Mouse (Mus musculus) heart, postnatal 14 days (tissue): ENCODE data around the gene Brap. TPM values are rescaled to one million over a fixed set of nuclear protein-coding genes. Genes with fewer than 3 reads are reported as not detected.
"Not testable (repeated sequence)": the region's sequence is repeated elsewhere in the genome, so short reads cannot be mapped to it uniquely, and the experiment has no call there.

Experiments
- DNase-seq, 2 experiments: peaks; one replicate each; pipeline ENCODE4 v3.0.0; 2021 to 2022
- intact Hi-C: fragments of 180-260 bp; cut with DNase I; formaldehyde crosslinking; loops from one replicate; pipeline ENCODE4 v1.15.1; 2025
- total RNA-seq, 2 experiments: library from RNA; stranded (reverse); gene quantifications; 2 replicates each; pipeline ENCODE4 v1.2.3; 2021

Brap gene
- total RNA-seq, 2 experiments from 2014 or later: 26.7 to 27.6 TPM

DNA sequence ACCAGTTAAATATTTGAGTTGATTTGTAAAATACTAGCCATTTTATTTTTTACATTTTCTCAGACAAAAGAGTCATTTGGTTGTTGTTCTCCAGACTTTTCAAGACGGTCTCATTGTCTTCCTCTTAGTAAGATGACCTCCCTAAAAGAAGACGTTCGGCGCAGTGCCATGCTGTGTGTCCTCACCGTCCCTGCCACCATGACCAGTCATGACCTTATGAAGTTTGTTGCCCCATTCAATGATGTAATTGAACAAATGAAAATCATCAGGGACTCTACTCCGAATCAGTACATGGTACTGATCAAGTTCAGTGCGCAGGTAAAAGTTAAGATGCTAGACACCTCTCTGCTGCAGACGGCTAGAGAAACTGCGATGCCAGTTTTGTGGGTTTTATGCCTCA, 4.6 kb downstream of the Brap start:
- no peak for DNase-seq
- intact Hi-C loops: no loop called here

DNA sequence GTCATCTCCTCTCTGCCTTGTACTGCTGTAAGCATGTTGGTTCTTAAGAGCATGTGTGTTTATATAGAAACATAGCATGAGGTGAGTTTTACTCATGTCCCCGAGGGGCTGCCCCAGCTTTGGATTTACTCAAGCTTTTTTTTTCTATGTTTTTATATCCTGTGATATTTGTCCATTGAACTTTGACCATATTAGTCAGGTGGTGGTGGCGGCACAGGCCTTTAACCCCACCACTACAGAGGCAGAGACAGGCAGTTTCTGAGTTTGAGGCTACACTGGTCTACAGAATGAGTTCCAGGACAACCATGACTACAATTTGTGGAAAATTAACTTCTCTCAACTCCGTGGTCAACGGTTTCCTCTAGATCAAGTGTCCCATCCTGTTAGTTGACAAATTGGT, 6.7 kb downstream of the Brap start:
- no peak for DNase-seq
- intact Hi-C loops: no loop called here

DNA sequence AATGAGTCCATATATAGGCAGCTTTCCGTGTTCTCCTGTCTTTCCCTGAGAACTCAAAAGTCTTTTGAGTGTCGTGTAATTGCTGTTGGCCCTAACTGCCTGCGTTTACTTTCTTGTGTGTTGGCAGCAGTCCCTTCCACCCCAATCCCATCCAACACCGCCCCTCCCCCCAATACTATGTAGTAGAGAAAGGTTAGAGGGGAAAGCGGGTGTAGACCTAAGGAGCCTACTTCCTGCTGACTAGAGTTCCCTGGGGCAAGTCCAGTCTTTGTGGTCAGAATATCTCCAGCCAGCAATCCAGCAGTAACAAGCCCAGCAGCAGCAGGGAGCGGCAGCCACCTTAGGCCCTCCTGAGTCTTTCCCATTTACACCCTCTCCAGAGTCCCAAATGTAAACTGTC, 8.0 kb downstream of the Brap start:
- DNase-seq: no peak
- intact Hi-C loops: no loop called here

DNA sequence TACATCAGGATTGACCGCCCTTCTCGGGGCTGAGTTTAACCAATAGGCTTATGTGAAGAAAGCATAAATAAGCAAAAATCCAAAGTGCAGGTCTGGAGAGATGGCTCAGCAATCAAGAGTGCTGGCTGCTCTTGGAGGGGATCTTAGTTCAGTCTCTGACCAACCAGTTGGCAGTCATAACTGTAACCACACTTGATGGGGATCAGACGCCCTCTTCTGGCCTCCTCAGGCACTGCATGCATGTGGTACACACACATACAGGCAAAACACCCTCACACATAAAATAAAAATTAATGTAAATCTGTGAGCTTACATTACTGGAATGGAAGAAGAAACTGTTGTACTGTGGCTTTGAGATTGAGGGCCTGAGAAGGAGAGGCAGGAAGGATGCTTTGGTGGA, 10.0 kb downstream of the Brap start:
- DNase-seq: peak in 1 of 2 experiments; percentile 24

DNA sequence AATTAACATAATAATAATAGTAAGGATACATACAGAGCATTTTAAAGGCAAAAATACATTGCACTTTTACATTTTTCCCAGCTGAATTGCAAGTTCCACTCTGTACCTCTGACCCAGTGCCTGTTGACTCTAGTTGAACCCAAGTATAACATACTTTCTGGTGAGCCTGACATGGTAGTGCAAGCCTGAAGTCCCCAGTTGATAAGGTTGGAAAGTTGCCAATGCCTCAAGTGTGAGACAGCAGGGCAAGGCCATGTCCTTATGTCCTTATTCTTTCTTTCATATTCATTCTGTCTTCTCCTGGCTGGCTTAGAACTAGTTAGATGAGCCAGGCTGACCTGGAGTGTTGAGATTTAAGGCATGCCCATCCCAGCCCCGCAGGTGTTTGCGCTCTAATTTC, 21.9 kb downstream of the Brap start:
- DNase-seq: no peak
- intact Hi-C loops: no loop called here

More for the DNA sequence above, 10.0 kb downstream of the Brap start:
- intact Hi-C loops: no loop called here

DNA sequence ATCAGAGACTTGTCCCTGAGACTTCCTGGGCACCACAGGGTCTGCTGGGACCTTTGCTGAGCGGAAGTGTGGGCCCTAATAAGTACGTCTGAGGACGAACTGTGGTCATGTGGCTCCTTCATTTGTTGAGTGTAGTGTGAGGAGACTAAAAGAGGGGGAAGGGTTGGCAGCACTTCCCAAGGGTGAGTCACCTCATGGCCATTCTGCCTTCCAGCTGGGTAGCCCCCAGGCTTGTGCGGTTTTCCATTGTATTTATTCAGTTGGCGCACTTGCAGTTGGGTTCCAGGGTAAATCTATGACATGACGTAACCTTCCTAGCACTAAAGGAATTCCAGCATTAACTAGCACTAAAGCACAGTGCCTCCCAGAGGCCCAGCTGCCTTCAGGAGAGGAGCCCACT, 25.1 kb downstream of the Brap start:
- DNase-seq: no peak
- intact Hi-C loops: no loop called here

DNA sequence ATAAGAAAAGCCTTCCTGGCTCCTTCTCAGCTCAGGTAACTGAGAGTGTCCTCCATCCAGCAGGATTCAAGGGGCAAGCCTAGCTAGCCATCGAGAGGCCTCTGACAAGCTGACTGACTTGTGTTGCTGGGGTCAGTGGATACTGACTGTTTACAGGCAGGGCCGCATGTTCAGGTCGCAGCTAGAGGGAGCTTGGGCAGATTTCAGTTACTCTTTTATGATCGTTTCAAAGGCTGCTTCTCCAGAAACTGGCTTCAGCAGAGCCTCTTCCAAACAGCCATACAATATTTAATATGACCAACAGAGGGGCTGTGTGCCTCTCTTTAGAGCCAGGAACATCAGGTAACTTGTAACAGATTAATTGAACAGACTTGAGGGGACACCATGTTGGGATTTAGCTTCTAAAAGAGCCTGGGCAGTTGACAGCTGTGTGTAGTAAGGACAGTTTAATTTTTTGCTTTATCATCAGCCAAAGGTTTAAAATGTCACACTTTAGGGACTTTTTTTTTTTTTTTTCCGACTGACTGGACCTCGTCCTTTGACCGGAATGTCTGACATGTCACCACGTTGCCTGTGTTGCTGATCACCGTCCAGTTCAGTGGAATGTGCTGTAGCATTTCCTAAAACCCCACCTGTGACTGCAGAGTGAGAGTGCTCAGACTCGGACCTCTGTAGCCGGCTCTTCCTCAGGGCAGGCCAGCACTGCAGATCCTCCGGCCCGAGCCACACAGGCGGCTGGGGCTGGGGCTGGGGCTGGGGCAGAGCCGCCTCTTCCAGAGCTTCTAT, 25.9 kb downstream of the Brap start:
- intact Hi-C loops: no loop called here
- DNase-seq: peak in 1 of 2 experiments; percentile 31

DNA sequence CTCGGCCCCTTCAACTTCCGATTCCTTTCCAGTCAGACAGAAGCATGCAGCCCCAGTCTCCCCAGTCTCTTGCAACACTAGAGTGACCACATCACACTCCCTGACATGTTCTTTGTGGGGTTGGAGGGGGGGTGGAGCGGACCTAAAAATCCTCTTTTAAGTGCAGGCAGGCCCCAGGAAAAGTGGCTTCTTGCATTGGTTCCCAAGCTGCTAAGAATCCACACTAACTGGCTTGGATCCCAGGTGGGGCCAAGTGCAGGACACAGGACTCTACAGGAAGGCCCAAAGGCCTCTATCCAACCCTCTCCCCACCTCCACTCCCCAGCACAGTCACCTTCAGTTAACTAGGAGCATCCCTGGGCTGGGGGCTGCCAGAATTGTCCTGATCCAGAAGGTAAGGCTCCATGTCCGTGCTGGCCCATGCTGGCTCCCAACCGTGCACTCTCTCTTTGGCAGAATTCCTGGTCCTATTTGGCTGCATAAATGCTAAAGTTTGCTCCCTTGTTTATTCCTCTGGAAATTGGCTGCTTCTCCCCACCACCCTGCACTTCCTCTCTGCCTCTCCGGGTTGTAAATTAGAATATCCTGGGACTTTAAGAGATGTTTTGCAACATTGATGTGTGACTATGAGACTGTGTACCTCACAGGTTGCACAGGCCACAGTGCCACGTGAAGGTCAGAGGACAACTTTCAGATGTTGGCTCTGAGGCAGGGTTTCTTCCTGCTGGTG, 30.3 kb downstream of the Brap start:
- intact Hi-C loops: no loop called here
- DNase-seq: peak; percentile 24 to 44

DNA sequence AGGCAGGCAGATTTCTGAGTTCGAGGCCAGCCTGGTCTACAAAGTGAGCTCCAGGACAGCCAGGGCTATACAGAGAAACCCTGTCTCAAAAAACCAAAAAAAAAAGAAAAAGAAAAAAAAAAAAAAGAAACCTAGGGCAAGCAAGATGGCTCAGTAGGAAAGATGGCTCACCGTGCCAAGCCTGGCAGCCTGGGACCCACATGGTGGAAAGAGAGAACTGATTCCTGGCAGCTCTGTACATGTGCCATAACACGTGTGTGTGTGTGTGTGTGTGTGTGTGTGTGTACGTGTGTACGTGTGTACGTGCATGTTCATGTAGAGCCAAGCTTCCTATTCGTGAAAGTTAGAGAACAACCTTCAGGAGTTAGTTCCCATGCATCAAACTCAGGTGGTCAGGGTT, 31.1 kb downstream of the Brap start:
- intact Hi-C loops, DNase-seq: not testable (repeated sequence)

DNA sequence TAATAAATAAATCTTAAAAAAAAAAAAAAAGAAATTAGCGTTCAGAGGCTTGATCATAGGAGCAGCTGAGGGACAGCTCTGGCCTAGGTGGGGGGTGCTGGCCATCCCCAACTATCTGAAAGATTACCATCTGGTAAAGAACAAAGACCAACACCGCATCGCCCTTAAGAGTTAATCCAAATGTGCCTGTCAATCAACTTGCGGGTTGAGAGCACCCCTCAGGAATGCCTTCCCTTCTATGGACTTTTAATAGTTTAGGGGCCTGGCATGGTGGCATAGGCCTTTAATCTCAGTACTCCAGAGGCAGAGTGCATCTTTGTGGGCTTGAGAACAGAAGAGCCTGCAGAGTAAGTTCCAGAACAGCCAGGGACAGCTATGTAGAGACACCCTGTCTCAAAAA, 32.5 kb downstream of the Brap start:
- no peak for DNase-seq
- intact Hi-C loops: no loop called here

DNA sequence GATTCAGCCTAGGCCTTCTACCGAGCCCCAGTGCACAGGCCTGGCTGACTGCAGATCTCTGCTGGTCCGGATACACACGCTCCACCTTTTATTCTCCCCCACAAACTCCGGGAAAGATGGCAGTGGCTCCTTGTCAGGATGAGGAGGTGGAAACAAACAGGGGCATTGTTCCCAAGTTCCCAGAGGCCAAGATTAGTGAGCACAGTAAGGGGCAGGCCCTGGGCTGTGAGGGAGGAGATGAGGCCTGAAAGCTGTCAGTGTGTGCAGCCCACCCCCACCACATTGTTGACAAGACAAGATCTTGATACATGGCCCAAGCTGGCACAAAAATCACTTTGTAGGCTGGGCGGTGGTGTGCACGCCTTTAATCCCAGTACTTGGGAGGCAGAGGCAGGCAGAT, 36.4 kb downstream of the Brap start:
- intact Hi-C loops: no loop called here
- DNase-seq: no peak

DNA sequence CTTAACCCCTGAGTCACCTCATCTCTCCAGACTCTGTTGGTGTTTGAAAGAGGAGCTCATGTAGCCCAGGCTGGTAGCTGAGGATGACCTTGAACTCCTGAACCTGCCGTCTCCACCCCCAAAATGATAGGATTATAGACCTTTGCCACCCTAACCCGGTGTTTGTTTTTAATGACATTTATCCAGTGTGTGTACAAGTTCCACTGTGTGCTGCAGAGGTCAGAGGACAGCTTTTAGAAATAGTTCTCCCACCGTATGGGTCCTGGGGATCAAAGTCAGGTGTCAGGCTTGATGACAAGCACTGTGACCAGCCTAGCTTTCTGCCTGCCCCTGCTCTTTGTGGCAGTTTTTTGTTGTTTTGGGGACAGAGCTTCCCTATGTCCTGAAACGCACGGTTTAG, 39.5 kb downstream of the Brap start:
- DNase-seq: no peak
- intact Hi-C loops: no loop called here

DNA sequence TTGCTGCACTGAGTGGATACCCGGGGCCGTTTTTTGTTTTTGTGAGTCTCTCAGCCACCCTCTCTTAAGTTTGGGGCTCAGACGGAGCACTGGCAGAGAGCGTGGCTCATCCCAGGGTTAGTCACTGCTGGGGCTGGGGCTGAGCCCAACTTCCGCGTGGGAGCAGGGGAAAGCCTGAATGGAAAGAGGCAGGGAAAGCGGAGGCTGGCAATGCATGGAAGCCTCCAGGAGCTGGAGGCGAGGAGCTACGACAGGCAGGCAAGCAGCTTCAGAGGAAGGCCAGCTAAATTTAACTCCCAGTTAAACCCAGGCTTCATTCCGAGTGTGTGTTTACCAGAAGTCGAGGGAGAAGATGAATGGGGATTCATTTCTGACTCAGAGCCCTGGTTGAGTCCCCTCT, 40.1 kb downstream of the Brap start:
- intact Hi-C loops: no loop called here
- no peak for DNase-seq

DNA sequence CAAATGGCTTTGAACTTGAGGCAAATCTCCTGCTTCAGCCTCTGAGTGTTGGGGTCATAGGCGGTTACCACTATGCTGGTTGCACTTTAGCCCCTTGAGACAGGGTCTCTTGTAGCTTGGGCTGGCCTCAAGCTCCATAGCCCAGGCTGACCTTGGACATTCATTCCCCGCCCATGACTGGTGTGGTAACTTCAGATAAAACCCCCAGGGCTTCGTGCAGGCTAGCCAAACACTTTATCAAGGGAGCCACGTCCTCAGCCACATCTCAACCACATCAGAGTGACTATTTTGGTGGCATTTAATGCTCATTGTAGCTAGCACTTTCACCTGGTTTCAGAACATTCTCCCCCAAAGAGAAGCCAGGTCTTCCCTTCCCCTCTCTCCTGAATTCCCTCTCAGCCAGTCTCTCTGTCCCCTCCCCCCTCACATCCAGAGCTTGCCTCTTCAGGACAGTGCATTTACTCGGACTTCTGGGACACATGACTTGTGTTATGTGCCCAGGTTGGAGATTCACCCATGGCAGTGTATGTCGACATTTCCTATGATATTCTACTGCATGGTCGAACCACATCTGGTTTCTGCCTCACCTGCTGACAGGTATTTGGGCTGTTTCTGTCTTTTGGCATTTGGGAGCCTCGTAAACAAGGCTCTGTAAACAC, 40.9 kb downstream of the Brap start:
- DNase-seq: no peak
- intact Hi-C loops: no loop called here

DNA sequence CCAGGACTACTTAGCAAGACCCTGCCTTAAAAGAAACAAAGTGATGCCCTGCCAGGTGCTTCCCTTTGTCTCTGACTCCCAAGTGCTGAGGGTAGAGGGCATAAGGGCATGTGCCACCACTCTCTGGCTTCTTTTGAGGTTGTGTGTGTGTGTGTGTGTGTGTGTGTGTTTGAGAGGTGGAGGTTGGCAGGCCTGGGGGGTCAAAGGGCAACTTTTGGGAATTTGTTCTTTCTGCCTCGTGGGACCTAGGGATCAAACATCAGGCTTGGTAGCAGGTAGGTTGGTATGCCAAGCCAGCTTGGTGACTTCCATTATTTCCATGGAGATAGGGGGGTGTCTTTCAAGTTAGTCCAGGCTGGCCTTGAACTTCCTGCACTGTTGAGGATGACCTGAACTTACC, 43.0 kb downstream of the Brap start:
- intact Hi-C loops: no loop called here
- no peak for DNase-seq

DNA sequence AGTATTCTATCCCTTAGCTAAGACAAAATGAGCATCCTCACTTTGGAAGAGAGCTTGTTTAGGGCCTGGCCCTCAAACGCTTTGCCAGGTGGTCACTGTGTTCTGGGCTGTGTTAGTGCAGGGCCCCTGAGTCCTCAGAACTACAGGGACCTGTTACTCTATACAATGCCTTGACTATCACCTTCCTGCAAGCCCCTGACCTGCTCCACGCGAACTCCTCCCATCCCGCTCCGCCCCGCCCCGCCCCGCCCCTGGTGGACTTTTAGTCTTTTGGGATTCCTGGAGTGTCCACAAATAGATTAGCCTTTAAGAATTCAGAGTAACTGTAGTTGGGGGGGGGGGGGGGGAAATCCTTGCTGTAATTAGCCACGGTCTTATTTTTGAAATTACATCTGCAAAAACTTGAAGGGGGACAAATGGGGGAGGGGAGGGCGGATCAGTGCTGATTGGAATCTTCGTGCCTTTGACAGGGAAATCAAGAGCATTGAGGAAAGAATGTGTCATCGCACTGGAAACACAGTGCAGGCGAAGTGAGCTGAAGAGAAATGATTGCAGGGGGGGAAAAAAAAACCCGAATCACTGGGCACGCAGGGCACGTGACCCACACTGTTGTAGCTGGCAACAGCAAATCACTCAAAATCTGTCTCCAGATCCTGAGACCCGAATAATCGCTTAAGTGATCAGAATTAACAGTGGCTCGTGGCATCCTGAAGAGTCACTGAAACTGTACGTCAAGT, 44.3 kb downstream of the Brap start:
- intact Hi-C loops: no loop called here
- no peak for DNase-seq

DNA sequence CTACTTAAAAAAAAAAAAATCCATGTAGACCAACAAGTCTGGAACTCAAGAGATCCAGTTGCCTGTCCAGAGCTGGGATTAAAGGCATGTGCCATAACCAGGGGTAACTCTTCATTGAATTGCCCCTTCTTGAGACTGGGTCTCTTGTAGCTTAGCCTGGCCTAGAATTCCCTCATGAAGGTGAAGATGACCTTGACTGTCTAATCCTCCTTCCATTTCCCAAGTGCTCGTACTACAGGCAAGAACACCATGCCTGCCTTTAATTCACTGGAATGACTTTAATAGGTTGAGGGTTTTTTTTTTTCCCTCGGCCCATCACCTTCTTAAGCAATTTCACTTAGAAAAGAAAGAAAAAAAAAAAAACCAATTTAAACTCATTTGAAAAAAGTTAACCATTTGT, 50.0 kb downstream of the Brap start:
- no peak for DNase-seq
- intact Hi-C loops: loop anchor here (5.0 kb wide), 1 partner anchor 132 kb away; no protein-coding TSS in a partner anchor

DNA sequence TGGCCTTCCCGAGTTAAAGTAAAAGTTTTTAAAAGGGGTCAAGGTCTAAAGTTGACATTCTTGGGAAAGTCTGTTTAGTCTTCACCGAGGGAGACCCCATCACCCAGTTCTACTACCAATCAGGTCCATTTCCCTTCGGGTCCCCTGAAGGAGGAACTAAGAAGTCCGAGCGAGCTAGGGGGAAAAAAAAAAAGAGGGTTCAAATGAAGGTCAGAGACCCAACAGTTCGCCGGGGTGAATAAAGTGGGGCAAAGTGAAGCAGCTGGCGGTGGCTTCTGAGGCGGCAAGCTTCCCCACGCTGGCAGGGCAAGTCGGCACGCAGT, 50.4 kb downstream of the Brap start:
- no peak for DNase-seq
- intact Hi-C loops: loop anchor here (5.0 kb wide), 1 partner anchor 131 kb away; no protein-coding TSS in a partner anchor

DNA sequence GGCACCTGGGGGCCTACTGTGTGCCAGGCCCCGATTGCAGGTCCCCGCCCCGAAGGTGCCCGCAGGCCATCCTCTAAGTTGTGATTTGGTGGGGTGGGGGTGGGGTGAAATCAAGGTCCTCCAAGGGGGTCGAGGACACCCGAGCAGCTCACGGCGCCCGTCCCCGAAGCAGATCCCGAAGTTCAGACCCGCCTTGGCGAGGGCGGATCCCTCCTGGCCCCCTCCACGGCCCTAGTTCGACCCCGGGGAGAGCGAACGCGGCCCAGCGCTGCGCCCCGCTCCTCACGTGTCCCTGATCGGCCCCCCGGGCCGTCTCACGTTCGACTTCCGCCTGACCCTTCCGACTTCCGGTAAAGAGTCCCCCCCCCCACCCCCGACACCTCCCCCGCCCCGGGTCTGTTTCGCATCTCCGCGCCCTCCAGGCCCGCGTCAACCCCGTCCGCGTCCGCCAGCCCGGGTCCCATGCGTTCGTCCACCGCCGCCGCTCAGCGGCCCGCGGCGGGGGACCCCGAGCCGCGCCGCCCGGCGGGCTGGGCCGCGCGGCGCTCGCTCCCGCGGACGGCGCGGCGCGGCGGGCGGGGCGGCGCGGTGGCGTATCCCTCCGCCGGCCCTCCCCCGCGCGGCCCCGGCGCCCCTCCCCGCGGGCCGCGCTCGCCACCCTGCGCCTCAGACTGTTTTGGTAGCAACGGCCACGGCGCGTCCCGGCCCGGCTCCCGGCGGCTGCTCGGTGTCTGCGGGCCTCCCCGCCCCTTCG, 51.0 kb downstream of the Brap start, which contains the start of gene Atxn2:
Atxn2 (plus strand) TSS at position 164 of the 754 bp plus-strand sequence.
- peak; percentile 89 to 91 for DNase-seq
- intact Hi-C loops: loop anchor here (5.0 kb wide), 1 partner anchor 131 kb away; no protein-coding TSS in a partner anchor

DNA sequence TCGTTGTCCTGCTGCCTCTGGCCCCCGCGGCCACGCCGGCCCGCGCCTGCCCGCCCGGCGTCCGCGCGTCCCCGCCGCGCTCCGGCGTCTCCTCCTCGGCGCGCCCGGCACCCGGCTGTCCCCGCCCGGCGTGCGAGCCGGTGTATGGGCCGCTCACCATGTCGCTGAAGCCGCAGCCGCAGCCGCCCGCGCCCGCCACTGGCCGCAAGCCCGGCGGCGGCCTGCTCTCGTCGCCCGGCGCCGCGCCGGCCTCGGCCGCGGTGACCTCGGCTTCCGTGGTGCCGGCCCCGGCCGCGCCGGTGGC, 51.5 kb downstream of the Brap start:
- DNase-seq: no peak
- intact Hi-C loops: loop anchor here (5.0 kb wide), 1 partner anchor 130 kb away; no protein-coding TSS in a partner anchor
